Mouse (Mus musculus): ENCODE data around the gene Schip1.

The Schip1 gene

GRCm38 (mm10) chr3:68510872-68511271, 446.3 kb downstream of the Schip1 start:
- DNase-seq (ENCODE audit: low spot score): no peak

- DNase-seq (ENCODE audit: low spot score): no peak
These were observed 447.1 kb downstream of the Schip1 start for GRCm38 (mm10) chr3:68511744-68512143.

GRCm38 (mm10) chr3:68512327-68512726, 447.7 kb downstream of the Schip1 start:
- DNase-seq (ENCODE audit: low spot score): no peak

GRCm38 (mm10) chr3:68513340-68514119, 448.9 kb downstream of the Schip1 start:
- DNase-seq (ENCODE audit: low spot score): no peak

- DNase-seq (ENCODE audit: low spot score): no peak
These were observed 449.5 kb downstream of the Schip1 start for GRCm38 (mm10) chr3:68514120-68514497.

- DNase-seq (ENCODE audit: low spot score): no peak
These were observed 450.1 kb downstream of the Schip1 start for GRCm38 (mm10) chr3:68514717-68515116.

- no peak for DNase-seq (ENCODE audit: low spot score)
These were observed 451.9 kb downstream of the Schip1 start for GRCm38 (mm10) chr3:68516393-68517081.

- DNase-seq (ENCODE audit: low spot score): no peak
These were observed 452.6 kb downstream of the Schip1 start for GRCm38 (mm10) chr3:68517236-68517635.

- no peak for DNase-seq (ENCODE audit: low spot score)
These were observed 453.4 kb downstream of the Schip1 start for GRCm38 (mm10) chr3:68518041-68518440.

GRCm38 (mm10) chr3:68518586-68518985, 454.0 kb downstream of the Schip1 start:
- no peak for DNase-seq (ENCODE audit: low spot score)

- DNase-seq (ENCODE audit: low spot score): no peak
These were observed 460.8 kb downstream of the Schip1 start for GRCm38 (mm10) chr3:68525361-68525878.

GRCm38 (mm10) chr3:68526416-68526815, 461.8 kb downstream of the Schip1 start:
- no peak for DNase-seq (ENCODE audit: low spot score)

GRCm38 (mm10) chr3:68527182-68527581, 462.6 kb downstream of the Schip1 start:
- no peak for DNase-seq (ENCODE audit: low spot score)

- DNase-seq (ENCODE audit: low spot score): no peak
These were observed 467.3 kb downstream of the Schip1 start for GRCm38 (mm10) chr3:68531908-68532307.

GRCm38 (mm10) chr3:68534571-68535051, 470.0 kb downstream of the Schip1 start:
- no peak for DNase-seq (ENCODE audit: low spot score)

- no peak for DNase-seq (ENCODE audit: low spot score)
These were observed 470.6 kb downstream of the Schip1 start for GRCm38 (mm10) chr3:68535160-68535728.

- DNase-seq (ENCODE audit: low spot score): no peak
These were observed 471.5 kb downstream of the Schip1 start for GRCm38 (mm10) chr3:68536071-68536470.

GRCm38 (mm10) chr3:68541688-68542087, 477.1 kb downstream of the Schip1 start:
- no peak for DNase-seq (ENCODE audit: low spot score)

- peak; percentile 22 for DNase-seq (ENCODE audit: low spot score)
These were observed 478.4 kb downstream of the Schip1 start for GRCm38 (mm10) chr3:68542944-68543501.

GRCm38 (mm10) chr3:68544811-68545210, 480.2 kb downstream of the Schip1 start:
- no peak for DNase-seq (ENCODE audit: low spot score)

GRCm38 (mm10) chr3:68545898-68546297, 481.3 kb downstream of the Schip1 start:
- DNase-seq (ENCODE audit: low spot score): no peak

GRCm38 (mm10) chr3:68555087-68555662, 490.6 kb downstream of the Schip1 start:
- no peak for DNase-seq (ENCODE audit: low spot score)
